Mouse (Mus musculus) cerebellum, postnatal 4 days (tissue): Measurements from ENCODE around the gene Cuta.
A peak's percentile ranks its signal among the peaks of the same experiment; 100 is the strongest.

ENCODE experiments used
- DNase-seq, 2 experiments: peaks; one replicate each; pipeline ENCODE4 v3.0.0; 2022; ENCODE audit warnings: low spot score in 2 of 2, mixed read lengths in 1 of 2

Gene Cuta

GRCm38 (mm10) chr17:26886047-26886749, 53.2 kb downstream of the Cuta start:
- DNase-seq, result peak; percentile 81 to 84

GRCm38 (mm10) chr17:26884995-26885926, 54.1 kb downstream of the Cuta start:
- DNase-seq, result peak; percentile 47 to 69
